Mouse (Mus musculus) ES-CJ7 (cell line): ENCODE data around the gene Sel1l2.
A peak's percentile ranks its signal among the peaks of the same experiment; 100 is the strongest.

Experiments
- DNase-seq: peaks from one replicate; pipeline ENCODE4 v3.0.0; 2011; ENCODE audit warnings: low read depth, low spot score

Gene Sel1l2

GRCm38 (mm10) chr2:140215415-140215814 is 174.1 kb downstream of the Sel1l2 start:
- DNase-seq: no peak

- no peak for DNase-seq
Observed at GRCm38 (mm10) chr2:140214519-140215027, 174.9 kb downstream of the Sel1l2 start.

DNA sequence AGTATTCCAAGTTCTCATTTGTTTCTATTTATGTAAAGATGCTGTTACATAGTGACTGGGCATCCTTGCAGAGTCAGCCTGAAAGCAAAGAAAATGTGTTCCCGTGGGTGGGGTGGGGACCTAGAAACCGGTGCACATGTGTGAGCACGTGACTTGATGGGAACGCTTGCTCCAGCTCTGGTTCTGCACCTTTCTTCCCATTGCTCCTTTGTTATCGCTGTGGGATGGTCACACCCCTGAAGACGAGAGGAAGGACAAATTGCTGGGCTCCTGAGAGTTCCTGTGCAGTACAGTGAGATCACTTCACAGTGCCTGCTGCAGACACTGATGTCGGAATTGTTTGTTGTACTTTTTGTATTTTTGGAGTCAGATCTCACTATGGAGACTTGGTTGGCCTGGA is 185.8 kb downstream of the Sel1l2 start:
- peak; percentile 4 for DNase-seq

DNA sequence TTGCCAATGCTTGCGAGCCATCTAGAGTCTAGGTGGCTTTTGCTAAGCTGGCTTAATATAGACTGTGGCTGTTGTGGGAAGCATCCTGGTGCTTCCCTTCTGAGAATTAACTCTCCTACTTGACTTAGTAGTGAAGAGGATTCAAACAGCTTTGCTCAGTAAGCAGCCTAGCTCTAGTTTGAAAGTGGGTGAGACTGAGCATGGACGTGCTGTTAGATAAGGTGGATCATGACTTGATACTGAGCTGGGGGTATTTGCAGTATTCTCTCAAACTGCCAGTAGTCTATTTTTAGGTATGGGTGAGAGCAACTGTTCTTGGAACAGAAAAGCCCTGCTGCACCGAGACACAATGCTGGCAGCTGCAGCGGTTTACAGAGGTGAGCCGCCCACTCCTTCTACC is 186.9 kb downstream of the Sel1l2 start:
- no peak for DNase-seq

DNA sequence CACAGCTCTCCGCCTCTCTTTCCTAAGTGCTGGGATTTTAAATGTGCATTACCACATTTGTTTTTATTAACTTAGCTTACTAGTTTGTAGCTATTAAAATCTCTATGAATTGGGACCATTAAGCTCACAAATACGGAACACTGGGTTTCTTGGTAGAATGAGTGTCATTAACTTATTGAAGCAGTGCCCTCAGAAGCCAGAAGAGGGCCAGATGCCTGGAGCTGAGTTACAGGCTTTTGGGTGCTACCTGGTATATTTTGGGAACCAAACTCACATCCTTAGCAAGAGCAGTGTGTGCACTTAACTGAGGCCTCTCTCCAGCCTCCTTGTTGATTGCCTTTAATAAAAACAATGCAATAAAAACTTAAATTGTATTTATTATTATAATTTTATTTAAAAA is 188.8 kb downstream of the Sel1l2 start:
- no peak for DNase-seq

- DNase-seq: peak; percentile 63
Observed at GRCm38 (mm10) chr2:140185685-140186210, 203.8 kb downstream of the Sel1l2 start.
